Mouse (Mus musculus): ENCODE measurements around the gene Glb1l. TPM values are rescaled to one million over a fixed set of nuclear protein-coding genes. Genes with fewer than 3 reads are reported as not detected.

Gene Glb1l
- total and polyA plus RNA-seq, 2 experiments from 2014 or later, result 15.3 to 15.5 TPM

DNA sequence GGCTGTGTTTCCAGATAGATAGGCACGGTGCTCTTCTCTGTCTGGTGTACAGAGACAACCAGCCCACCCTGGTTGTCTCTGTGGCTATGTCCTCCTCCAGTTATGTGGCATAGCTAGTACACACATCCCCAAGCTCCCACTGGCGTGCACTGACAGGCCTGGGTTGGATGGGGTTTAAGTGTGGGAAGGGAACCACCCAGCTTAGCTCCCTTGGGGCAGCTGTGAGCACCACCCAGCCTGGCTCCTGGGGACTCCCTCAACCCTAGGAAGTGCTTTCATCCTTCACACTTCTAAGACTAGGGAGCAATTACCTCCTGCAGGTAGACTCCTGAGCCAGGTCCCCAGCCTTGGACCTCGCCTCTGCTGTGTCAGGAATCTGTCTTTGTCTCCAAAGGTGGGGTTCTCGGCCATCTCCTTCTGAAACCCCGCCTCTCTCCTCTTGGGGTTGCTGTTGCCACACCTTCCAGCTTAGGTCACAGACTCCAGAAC is 21.1 kb upstream of the Glb1l start, which contains the start of gene A630095N17Rik:
A630095N17Rik (minus strand) TSS at position 439 of the 489 bp plus-strand sequence.
- WGBS, result 72% methylated on average over 5 of the region's 5 CpGs
- no peak for TF ChIP-seq CTCF (IDR thresholded peaks at IDR 0.05; ENCODE audit: low read depth)
- ATAC-seq, result no peak

DNA sequence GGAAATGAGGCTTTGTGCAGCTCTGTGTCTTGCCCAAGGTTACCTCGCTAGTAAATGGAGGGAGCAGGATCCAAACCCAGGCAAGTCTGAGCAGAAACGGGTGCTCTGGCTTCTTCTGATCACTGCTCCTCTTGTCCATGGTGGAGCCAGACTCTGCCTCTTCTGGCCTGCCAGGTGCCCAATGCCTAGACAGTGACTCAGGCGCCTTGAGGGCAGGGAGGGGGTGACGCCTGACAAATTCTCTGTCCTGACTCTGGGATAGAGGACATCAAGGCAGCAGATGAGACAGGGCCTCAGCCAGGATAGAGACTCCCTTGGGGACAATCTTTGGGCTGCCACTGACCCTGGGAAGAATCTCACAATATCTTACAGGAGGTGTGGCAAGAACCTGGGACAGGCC is 20.6 kb upstream of the Glb1l start:
- Histone ChIP-seq H3K4me1 (ENCODE audit: insufficient read depth, low read length) (0 out of 2 replicates have a peak, but pooled peaks cover 4% of the 10 kb centered on the region), H3K4me2 (ENCODE audit: low read depth, low read length) (no peak overlapping the region), H3K9ac (replicated peaks; ENCODE audit: low read length) (no peak overlapping the region), H3K4me3 (ENCODE audit: low read length) (no peak overlapping the region), H3K27me3 (ENCODE audit: insufficient read depth, low read length) (no peaks in the 10 kb centered on the region), H3K36me3 (ENCODE audit: insufficient read depth, low read length) (no peaks in the 10 kb centered on the region), H3K27ac (no peak overlapping the region), H3K9me3 (ENCODE audit: low read length) (no peaks in the 10 kb centered on the region)
- no peak for TF ChIP-seq CTCF (IDR thresholded peaks at IDR 0.05; ENCODE audit: low read depth)
- ATAC-seq, result no peak
- DNase-seq (ENCODE audit: low spot score), result no peak
- 85% methylated on average over 4 of the region's 4 CpGs for WGBS

More for the DNA sequence above, 21.1 kb upstream of the Glb1l start, which contains the start of gene A630095N17Rik:
- H3K27me3 ChIP-seq (ENCODE audit: insufficient read depth, low read length), result no peaks in the 10 kb centered on the region
- H3K9ac ChIP-seq (replicated peaks; ENCODE audit: low read length), result no peak within 1 kb of the TSS
- no peaks in the 10 kb centered on the region for H3K9me3 ChIP-seq (ENCODE audit: low read length)
- H3K27ac ChIP-seq, result no peak within 1 kb of the TSS
- 0 out of 2 replicates have a peak, but pooled peaks cover 4% of the 10 kb centered on the region for H3K4me1 ChIP-seq (ENCODE audit: insufficient read depth, low read length)
- no peaks in the 10 kb centered on the region for H3K36me3 ChIP-seq (ENCODE audit: insufficient read depth, low read length)
- no peak within 1 kb of the TSS for H3K4me3 ChIP-seq (ENCODE audit: low read length)
- no peak within 1 kb of the TSS for H3K4me2 ChIP-seq (ENCODE audit: low read depth, low read length)
- no peak for DNase-seq (ENCODE audit: low spot score)

DNA sequence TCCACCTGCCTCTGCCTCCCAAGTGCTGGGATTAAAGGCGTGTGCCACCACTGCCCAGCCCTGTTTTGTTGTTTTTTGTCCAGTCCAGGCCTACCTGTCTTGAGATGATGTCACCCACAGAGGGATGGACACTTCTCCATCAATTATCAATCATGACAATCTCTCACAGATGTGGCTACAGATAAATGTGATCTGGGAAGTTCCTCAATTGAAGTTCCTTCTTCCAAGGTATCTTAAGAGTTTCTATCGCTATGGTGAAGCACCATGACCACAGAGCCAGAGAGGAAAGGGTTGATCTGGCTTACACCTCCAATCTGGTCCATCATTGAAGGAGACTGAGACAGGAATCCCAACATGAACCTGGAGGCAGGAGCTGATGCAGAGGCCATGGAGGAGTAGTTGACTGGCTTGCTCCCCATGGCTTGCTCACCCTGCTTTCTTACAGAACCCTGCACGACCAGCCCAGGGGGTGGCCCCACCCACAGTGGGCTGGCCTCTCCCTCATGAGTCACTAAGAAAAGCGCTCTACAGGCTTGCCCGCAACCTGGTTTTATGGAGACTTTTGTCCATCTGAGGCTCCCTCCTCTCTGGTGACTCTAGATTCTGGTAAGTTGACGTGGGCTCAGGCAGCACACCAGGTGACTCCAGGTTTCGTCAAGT is 19.9 kb upstream of the Glb1l start:
- Histone ChIP-seq H3K9me3 (ENCODE audit: low read length) (no peaks in the 10 kb centered on the region), H3K9ac (replicated peaks; ENCODE audit: low read length) (no peak overlapping the region), H3K4me2 (ENCODE audit: low read depth, low read length) (no peak overlapping the region), H3K27ac (no peak overlapping the region), H3K4me3 (ENCODE audit: low read length) (no peak overlapping the region), H3K36me3 (ENCODE audit: insufficient read depth, low read length) (no peaks in the 10 kb centered on the region), H3K4me1 (ENCODE audit: insufficient read depth, low read length) (0 out of 2 replicates have a peak, but pooled peaks cover 4% of the 10 kb centered on the region), H3K27me3 (ENCODE audit: insufficient read depth, low read length) (no peaks in the 10 kb centered on the region)
- DNase-seq (ENCODE audit: low spot score) (no peak), ATAC-seq (no peak)
- WGBS, result 72% methylated on average over 7 of the region's 7 CpGs
- TF ChIP-seq CTCF (IDR thresholded peaks at IDR 0.05; ENCODE audit: low read depth), result no peak

DNA sequence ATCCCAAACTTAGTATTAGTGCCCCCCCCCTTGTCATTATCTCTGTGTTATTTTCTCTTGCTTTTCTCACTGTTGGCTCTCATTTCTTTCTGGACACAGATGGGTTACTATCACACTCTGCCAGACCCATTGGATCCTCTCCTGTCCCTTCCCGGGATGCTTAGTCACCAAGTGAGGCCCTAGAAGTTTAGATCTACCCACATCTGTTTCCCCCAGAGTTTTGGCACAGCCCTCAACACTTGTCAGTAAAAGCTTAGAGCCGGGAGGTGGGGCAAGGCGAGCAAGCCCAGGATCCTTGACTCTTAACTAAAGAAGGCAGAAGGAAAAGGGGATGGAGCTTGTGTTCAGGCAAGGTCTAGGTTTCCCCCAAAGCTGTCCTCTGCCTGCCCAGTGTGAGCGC is 18.5 kb upstream of the Glb1l start:
- TF ChIP-seq CTCF (IDR thresholded peaks at IDR 0.05; ENCODE audit: low read depth), result no peak
- WGBS, result 55% methylated on average over 4 of the region's 4 CpGs
- H3K9ac ChIP-seq (replicated peaks; ENCODE audit: low read length), result no peak overlapping the region
- H3K4me2 ChIP-seq (ENCODE audit: low read depth, low read length), result no peak overlapping the region
- H3K27me3 ChIP-seq (ENCODE audit: insufficient read depth, low read length), result no peaks in the 10 kb centered on the region
- no peak for ATAC-seq
- no peaks in the 10 kb centered on the region for H3K4me1 ChIP-seq (ENCODE audit: insufficient read depth, low read length)
- no peak for DNase-seq (ENCODE audit: low spot score)
- no peak overlapping the region for H3K27ac ChIP-seq
- H3K9me3 ChIP-seq (ENCODE audit: low read length), result no peaks in the 10 kb centered on the region
- no peaks in the 10 kb centered on the region for H3K36me3 ChIP-seq (ENCODE audit: insufficient read depth, low read length)
- no peak overlapping the region for H3K4me3 ChIP-seq (ENCODE audit: low read length)

DNA sequence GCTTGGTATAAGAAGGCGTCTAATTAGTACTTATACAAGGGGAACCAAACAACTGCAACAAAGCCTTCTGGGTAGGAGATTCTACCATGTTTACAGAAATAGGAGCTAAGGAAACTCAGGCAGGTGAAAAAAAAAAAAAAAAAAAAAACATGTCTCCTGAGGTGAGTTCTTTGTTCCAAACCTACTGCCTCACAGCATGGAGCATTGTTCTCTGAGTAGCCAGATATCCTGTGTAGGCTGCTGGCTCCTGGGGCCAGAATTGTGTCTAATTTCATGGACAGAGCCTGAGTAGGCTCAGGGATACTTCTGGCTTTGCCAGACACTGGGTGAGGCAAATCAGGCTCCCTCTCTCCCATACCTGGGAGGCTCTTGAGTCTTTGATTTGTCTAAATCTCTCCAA is 17.0 kb upstream of the Glb1l start:
- Histone ChIP-seq H3K9ac (replicated peaks; ENCODE audit: low read length) (no peak overlapping the region), H3K27me3 (ENCODE audit: insufficient read depth, low read length) (no peaks in the 10 kb centered on the region), H3K27ac (no peak overlapping the region), H3K4me2 (ENCODE audit: low read depth, low read length) (no peak overlapping the region), H3K36me3 (ENCODE audit: insufficient read depth, low read length) (no peaks in the 10 kb centered on the region), H3K4me1 (ENCODE audit: insufficient read depth, low read length) (no peaks in the 10 kb centered on the region), H3K4me3 (ENCODE audit: low read length) (no peak overlapping the region), H3K9me3 (ENCODE audit: low read length) (no peaks in the 10 kb centered on the region)
- TF ChIP-seq CTCF (IDR thresholded peaks at IDR 0.05; ENCODE audit: low read depth), result no peak
- DNase-seq (ENCODE audit: low spot score) (no peak), ATAC-seq (no peak)
- 72% methylated on average over 1 of the region's 1 CpGs for WGBS

DNA sequence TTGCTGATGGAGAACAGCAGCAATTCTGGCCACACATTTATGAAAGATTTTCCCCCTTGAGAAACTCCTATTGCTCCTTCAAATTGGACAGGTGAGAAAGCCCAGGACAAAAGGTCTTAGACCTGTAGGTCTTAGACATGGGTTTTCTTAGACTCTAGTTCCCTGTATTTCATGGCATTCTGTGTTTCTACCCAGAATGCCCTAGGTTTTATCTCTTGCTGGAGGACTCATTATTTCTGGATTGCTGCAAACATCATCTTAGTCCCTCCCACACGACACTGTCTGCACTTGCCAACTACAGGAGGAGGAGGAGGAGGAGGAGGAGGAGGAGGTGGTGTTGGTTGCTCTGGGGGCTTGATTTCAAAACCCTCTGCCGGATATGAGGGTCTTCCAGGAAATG is 15.5 kb upstream of the Glb1l start:
- Histone ChIP-seq H3K27ac (no peak overlapping the region), H3K36me3 (ENCODE audit: insufficient read depth, low read length) (no peaks in the 10 kb centered on the region), H3K9me3 (ENCODE audit: low read length) (no peaks in the 10 kb centered on the region), H3K4me1 (ENCODE audit: insufficient read depth, low read length) (no peaks in the 10 kb centered on the region), H3K9ac (replicated peaks; ENCODE audit: low read length) (no peak overlapping the region), H3K27me3 (ENCODE audit: insufficient read depth, low read length) (0 out of 2 replicates have a peak, but pooled peaks cover 6% of the 10 kb centered on the region), H3K4me2 (ENCODE audit: low read depth, low read length) (no peak overlapping the region), H3K4me3 (ENCODE audit: low read length) (no peak overlapping the region)
- DNase-seq (ENCODE audit: low spot score), result no peak
- TF ChIP-seq CTCF (IDR thresholded peaks at IDR 0.05; ENCODE audit: low read depth), result no peak
- WGBS, result 74% methylated on average over 2 of the region's 2 CpGs
- no peak for ATAC-seq

DNA sequence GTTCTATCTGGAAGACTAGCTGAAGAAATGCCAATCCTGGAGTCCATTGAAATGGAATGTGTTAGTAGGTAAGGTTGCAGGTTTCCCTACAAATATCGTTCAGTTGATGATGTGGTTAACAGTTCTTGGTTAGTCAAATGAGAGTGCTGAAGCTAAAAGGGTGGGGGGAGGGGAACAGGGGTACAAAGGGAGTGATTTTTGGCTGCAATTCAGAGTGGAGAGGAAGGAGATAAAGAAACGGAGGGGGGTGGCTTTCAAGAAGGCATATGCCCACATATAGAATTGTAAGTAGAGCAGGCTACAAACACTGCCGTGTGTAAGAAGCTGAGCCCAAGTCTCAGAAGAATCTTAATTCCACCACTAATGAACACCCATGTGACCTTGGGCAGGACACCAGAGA is 14.9 kb upstream of the Glb1l start:
- H3K27me3 ChIP-seq (ENCODE audit: insufficient read depth, low read length), result peaks cover 12% of the 10 kb centered on the region; the same call in 1 of the 2 replicates
- H3K4me3 ChIP-seq (ENCODE audit: low read length), result no peak overlapping the region
- WGBS, result 64% methylated on average over 3 of the region's 3 CpGs

More for the DNA sequence above, 14.9 kb upstream of the Glb1l start:
- no peak overlapping the region for H3K9ac ChIP-seq (replicated peaks; ENCODE audit: low read length)
- TF ChIP-seq CTCF (IDR thresholded peaks at IDR 0.05; ENCODE audit: low read depth), result no peak
- no peaks in the 10 kb centered on the region for H3K36me3 ChIP-seq (ENCODE audit: insufficient read depth, low read length)
- ATAC-seq (no peak), DNase-seq (ENCODE audit: low spot score) (no peak)
- H3K4me1 ChIP-seq (ENCODE audit: insufficient read depth, low read length), result no peaks in the 10 kb centered on the region
- H3K27ac ChIP-seq, result no peak overlapping the region
- no peaks in the 10 kb centered on the region for H3K9me3 ChIP-seq (ENCODE audit: low read length)
- H3K4me2 ChIP-seq (ENCODE audit: low read depth, low read length), result no peak overlapping the region

Data from hindbrain, postnatal 0 days (tissue).